Mouse (Mus musculus) limb, embryonic 14.5 days (tissue): Measurements from ENCODE around the gene Sptbn1. TPM values are rescaled to one million over a fixed set of nuclear protein-coding genes. Genes with fewer than 3 reads are reported as not detected.

ENCODE experiments used
- ATAC-seq: fragments of 200-750 bp; cut with Nextera tagmentation; 2 replicates; pipeline ENCODE4 v1.8.0; 2017; ENCODE audit warnings: low read depth, moderate number of reproducible peaks, moderate TSS enrichment; ENCODE audit not compliant: low FRiP score
- DNase-seq: peaks from one replicate; pipeline ENCODE4 v3.0.0-alpha.2; 2015; ENCODE audit warnings: low spot score
- H3K27ac ChIP-seq: fragments of 300-500 bp; sonication (generic); replicated peaks from 2 replicates; pipeline ENCODE4 v1.5.1; 2014; ENCODE audit warnings: low read depth, mild to moderate bottlenecking, low read length, moderate library complexity, mixed read lengths
- H3K27me3 ChIP-seq: fragments of 300-500 bp; sonication (generic); 2 replicates; pipeline ENCODE4 v1.6.1; 2014; ENCODE audit warnings: low read length, mixed read lengths; ENCODE audit not compliant: control insufficient read depth, insufficient read depth
- H3K36me3 ChIP-seq: fragments of 300-500 bp; sonication (generic); 2 replicates; pipeline ENCODE4 v1.6.1; 2014; ENCODE audit warnings: mild to moderate bottlenecking, low read length, moderate library complexity, mixed read lengths; ENCODE audit not compliant: control insufficient read depth, insufficient read depth
- H3K4me1 ChIP-seq: fragments of 300-500 bp; sonication (generic); 2 replicates; pipeline ENCODE4 v1.6.1; 2014; ENCODE audit warnings: antibody characterized with exemption, low read length, mixed read lengths; ENCODE audit not compliant: control insufficient read depth, insufficient read depth
- H3K4me2 ChIP-seq: fragments of 300-500 bp; sonication (generic); replicated peaks from 2 replicates; pipeline ENCODE4 v1.6.1; 2014; ENCODE audit warnings: low read depth, mild to moderate bottlenecking, low read length, moderate library complexity; ENCODE audit not compliant: severe bottlenecking
- H3K4me3 ChIP-seq: fragments of 300-500 bp; sonication (generic); replicated peaks from 2 replicates; pipeline ENCODE4 v1.5.1; 2014; ENCODE audit warnings: low read length
- H3K9ac ChIP-seq: fragments of 300-500 bp; sonication (generic); 2 replicates; pipeline ENCODE4 v1.6.1; 2014; ENCODE audit warnings: mild to moderate bottlenecking, low read depth, low read length, moderate library complexity; ENCODE audit not compliant: severe bottlenecking
- H3K9me3 ChIP-seq: fragments of 300-500 bp; sonication (generic); 2 replicates; pipeline ENCODE4 v1.6.1; 2016; ENCODE audit warnings: low read length; ENCODE audit not compliant: control insufficient read depth
- POLR2A ChIP-seq: fragments of 200-500 bp; IDR thresholded peaks from 2 replicates; pipeline ENCODE4 v1.8.0; 2012; ENCODE audit warnings: inconsistent platforms, mild to moderate bottlenecking, moderate library complexity, borderline replicate concordance; ENCODE audit not compliant: insufficient read depth, insufficient read length; ENCODE audit errors: extremely low read depth
- WGBS: fragments of 180-500 bp; shearing (Covaris S2); extraction: QIAGEN DNeasy Blood & Tissue Kit; methylation state at CpG from one replicate; pipeline ENCODE4 v1.1.7; 2014; 5-methylcytosine and 5-hydroxymethylcytosine counted together
- polyA plus RNA-seq, 2 experiments: library from polyadenylated mRNA; depleted of rRNA in 1 of 2; stranded (reverse) in 1 of 2; unstranded in 1 of 2; fragments of >200 nt; fragmentation: Nextera tagmentation in 1 of 2; extraction: Ambion mirVana in 1 of 2; gene quantifications; 2 replicates each; pipeline versions ENCODE4 v1.2.1 to v1.2.3; 2012 to 2014

The Sptbn1 gene
- polyA plus RNA-seq, 2 experiments = 101 to 120 TPM

- 89% methylated on average over 7 of the region's 7 CpGs for WGBS
- no peaks in the 10 kb centered on the region for H3K27me3 ChIP-seq
- peaks cover 87% of the 10 kb centered on the region for H3K36me3 ChIP-seq
Measured at GRCm38 (mm10) chr11:30129339-30129738, 138.6 kb downstream of the Sptbn1 start.

GRCm38 (mm10) chr11:30126840-30127239 lies 141.1 kb downstream of the Sptbn1 start:
- Histone ChIP-seq H3K27me3 (no peaks in the 10 kb centered on the region), H3K4me2 (no peak overlapping the region), H3K27ac (no peak overlapping the region), H3K4me3 (no peak overlapping the region), H3K4me1 (no peaks in the 10 kb centered on the region), H3K36me3 (peaks cover 88% of the 10 kb centered on the region), H3K9ac (no peak overlapping the region), H3K9me3 (no peaks in the 10 kb centered on the region)
- TF ChIP-seq POLR2A = no peak
- ATAC-seq = no peak
- 94% methylated on average over 1 of the region's 1 CpGs for WGBS
- no peak for DNase-seq

More at GRCm38 (mm10) chr11:30129339-30129738, 138.6 kb downstream of the Sptbn1 start:
- no peak overlapping the region for H3K9ac ChIP-seq
- ATAC-seq (no peak), DNase-seq (no peak)
- no peak overlapping the region for H3K4me3 ChIP-seq
- TF ChIP-seq POLR2A = no peak
- H3K4me2 ChIP-seq = no peak overlapping the region
- no peak overlapping the region for H3K27ac ChIP-seq
- H3K4me1 ChIP-seq = no peaks in the 10 kb centered on the region
- no peaks in the 10 kb centered on the region for H3K9me3 ChIP-seq

GRCm38 (mm10) chr11:30118038-30118437 lies 149.9 kb downstream of the Sptbn1 start:
- H3K4me1 ChIP-seq = no peaks in the 10 kb centered on the region
- H3K9me3 ChIP-seq = no peaks in the 10 kb centered on the region
- DNase-seq = no peak
- no peak overlapping the region for H3K4me3 ChIP-seq
- peaks cover 92% of the 10 kb centered on the region for H3K36me3 ChIP-seq
- ATAC-seq = no peak
- no peak overlapping the region for H3K27ac ChIP-seq
- no peak overlapping the region for H3K4me2 ChIP-seq
- 95% methylated on average over 4 of the region's 4 CpGs for WGBS
- H3K27me3 ChIP-seq = no peaks in the 10 kb centered on the region
- H3K9ac ChIP-seq = no peak overlapping the region
- TF ChIP-seq POLR2A = no peak

GRCm38 (mm10) chr11:30113631-30114030 lies 154.3 kb downstream of the Sptbn1 start:
- no peak for TF ChIP-seq POLR2A
- Histone ChIP-seq H3K36me3 (peaks cover 90% of the 10 kb centered on the region), H3K4me2 (no peak overlapping the region), H3K4me1 (no peaks in the 10 kb centered on the region), H3K27ac (no peak overlapping the region), H3K9ac (no peak overlapping the region), H3K27me3 (no peaks in the 10 kb centered on the region), H3K4me3 (no peak overlapping the region), H3K9me3 (no peaks in the 10 kb centered on the region)
- WGBS = 56% methylated on average over 2 of the region's 2 CpGs
- ATAC-seq (no peak), DNase-seq (no peak)

- no peak overlapping the region for H3K9ac ChIP-seq
- H3K4me3 ChIP-seq = no peak overlapping the region
- no peak overlapping the region for H3K4me2 ChIP-seq
- H3K27me3 ChIP-seq = no peaks in the 10 kb centered on the region
- H3K27ac ChIP-seq = no peak overlapping the region
- TF ChIP-seq POLR2A = no peak
- H3K4me1 ChIP-seq = no peaks in the 10 kb centered on the region
- ATAC-seq = no peak
- H3K9me3 ChIP-seq = no peaks in the 10 kb centered on the region
- DNase-seq = no peak
- WGBS = 91% methylated on average over 7 of the region's 7 CpGs
- peaks cover 85% of the 10 kb centered on the region for H3K36me3 ChIP-seq
Measured at GRCm38 (mm10) chr11:30110634-30111033, 157.3 kb downstream of the Sptbn1 start.

- H3K27ac ChIP-seq = no peak overlapping the region
- no peaks in the 10 kb centered on the region for H3K27me3 ChIP-seq
- 94% methylated on average over 10 of the region's 10 CpGs for WGBS
- ATAC-seq (no peak), DNase-seq (no peak)
- H3K9me3 ChIP-seq = no peaks in the 10 kb centered on the region
- no peak overlapping the region for H3K9ac ChIP-seq
- no peak overlapping the region for H3K4me2 ChIP-seq
- H3K4me1 ChIP-seq = no peaks in the 10 kb centered on the region
- TF ChIP-seq POLR2A = no peak
- peaks cover 88% of the 10 kb centered on the region for H3K36me3 ChIP-seq
- no peak overlapping the region for H3K4me3 ChIP-seq
Measured at GRCm38 (mm10) chr11:30104177-30104576, 163.8 kb downstream of the Sptbn1 start.
